Mouse (Mus musculus) gastrocnemius, postnatal 14 days (tissue): Measurements from ENCODE around the gene Trmu. TPM values are rescaled to one million over a fixed set of nuclear protein-coding genes. Genes with fewer than 3 reads are reported as not detected.

Experiments used
- total RNA-seq, 2 experiments: library from RNA; stranded (reverse); gene quantifications; 2 replicates each; pipeline ENCODE4 v1.2.3; 2021

The Trmu gene
- total RNA-seq, 2 experiments from 2014 or later = 13.7 to 21.3 TPM

Other genes with a start within 250 kb of the Trmu start
- gene Ppara, start 144.3 kb upstream of the Trmu start, total RNA-seq = 10 to 100 TPM in 1 of 2 experiments, 1 to 10 TPM in 1; 6.3 to 16.3 TPM
- gene Cdpf1, start 67.6 kb upstream of the Trmu start, total RNA-seq = 10 to 100 TPM; 30.6 to 32.4 TPM
- gene Pkdrej, start 57.6 kb upstream of the Trmu start, total RNA-seq = under 1 TPM; 0.23 to 0.31 TPM
- gene Ttc38, start 47.0 kb upstream of the Trmu start, total RNA-seq = 1 to 10 TPM; 4.4 to 5.1 TPM
- gene Gtse1, start 19.6 kb upstream of the Trmu start, total RNA-seq = 1 to 10 TPM; 1.0 to 1.4 TPM
- under 1 TPM; 0.31 to 0.94 TPM for gene Celsr1, start 154.5 kb downstream of the Trmu start, total RNA-seq
- gene Gramd4, start 178.4 kb downstream of the Trmu start, total RNA-seq = 1 to 10 TPM; 7.2 to 8.2 TPM